Mouse (Mus musculus) right cerebral cortex, adult 2 months (tissue): ENCODE measurements around the gene Wdr95.

ENCODE experiments used
- DNase-seq, 2 experiments: peaks; one replicate each; pipeline ENCODE4 v3.0.0; 2021 to 2022; ENCODE audit warnings: low spot score in 2 of 2

The Wdr95 gene

GRCm38 (mm10) chr5:149527999-149528729 lies at the start of gene Wdr95:
Gene Wdr95, plus strand, starts transcription at chr5:149528679.
- DNase-seq, result peak; percentile 60 to 75

- DNase-seq, result no peak
Measured at GRCm38 (mm10) chr5:149481920-149482319, 46.6 kb upstream of the Wdr95 start.

- peak; percentile 53 to 55 for DNase-seq
Measured at GRCm38 (mm10) chr5:149483321-149484052, 45.0 kb upstream of the Wdr95 start.

DNA sequence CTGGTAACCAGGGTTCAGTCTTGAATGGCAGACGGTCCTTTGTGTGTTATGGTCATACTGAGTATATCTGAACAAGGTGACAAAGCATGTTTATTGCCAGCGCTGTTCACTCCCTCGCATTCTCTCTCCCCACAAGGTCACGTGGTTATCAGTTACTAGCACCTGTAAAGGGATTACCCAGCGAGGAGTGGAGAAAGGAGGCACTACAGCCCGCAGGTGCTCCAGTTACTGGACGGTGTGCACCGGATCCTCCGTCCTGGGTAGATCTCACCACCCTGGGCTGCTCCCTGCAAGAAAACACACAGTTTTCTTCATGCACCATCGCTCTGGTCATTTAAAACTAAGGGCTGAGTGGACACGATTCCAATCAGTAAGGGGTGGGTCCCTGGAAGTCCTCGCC lies 44.2 kb upstream of the Wdr95 start:
- DNase-seq, result no peak

GRCm38 (mm10) chr5:149485447-149485846 lies 43.0 kb upstream of the Wdr95 start:
- no peak for DNase-seq

GRCm38 (mm10) chr5:149488360-149489021 lies 40.0 kb upstream of the Wdr95 start:
- DNase-seq, result no peak

DNA sequence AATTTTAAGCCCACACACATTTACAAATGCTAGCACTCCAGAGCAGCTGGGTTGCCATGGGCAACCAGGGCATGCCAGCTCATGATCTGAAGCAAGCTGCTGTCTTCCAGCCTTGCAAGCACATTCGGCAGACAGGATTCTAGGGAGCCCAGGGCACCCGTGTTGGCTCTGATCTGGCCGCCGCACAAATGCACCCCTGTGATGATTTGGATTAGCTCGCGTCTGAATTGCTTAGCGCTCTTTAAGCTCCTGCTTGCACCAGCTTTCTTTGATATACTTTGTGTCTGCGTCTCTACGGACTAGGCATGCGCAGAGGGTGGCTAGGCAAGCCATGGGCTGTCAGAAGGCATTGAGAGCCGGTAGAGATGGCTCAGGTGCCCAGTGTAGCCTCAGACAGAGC lies 39.3 kb upstream of the Wdr95 start:
- peak; percentile 78 to 88 for DNase-seq

DNA sequence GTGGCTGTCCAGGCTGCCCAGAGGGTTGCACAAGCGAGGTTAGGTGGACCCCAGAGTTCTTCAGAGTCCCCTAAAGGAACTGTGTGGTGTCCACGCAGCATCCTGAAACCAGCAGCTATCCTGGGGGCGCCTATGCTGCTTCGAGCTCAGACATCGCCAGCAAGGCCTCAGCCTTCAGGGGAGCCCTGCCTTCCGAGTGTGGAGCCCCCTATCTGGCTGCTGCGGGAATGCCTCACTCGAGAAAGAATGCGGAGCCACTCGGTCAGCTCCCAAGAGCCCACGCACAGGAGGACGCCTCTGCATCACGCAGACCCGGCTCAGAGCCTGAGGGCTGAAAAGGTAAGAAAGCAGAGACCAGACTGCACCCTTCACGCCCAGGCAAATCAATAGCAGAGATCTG lies 38.2 kb upstream of the Wdr95 start:
- DNase-seq, result no peak

GRCm38 (mm10) chr5:149495655-149496054 lies 32.8 kb upstream of the Wdr95 start:
- DNase-seq, result no peak

DNA sequence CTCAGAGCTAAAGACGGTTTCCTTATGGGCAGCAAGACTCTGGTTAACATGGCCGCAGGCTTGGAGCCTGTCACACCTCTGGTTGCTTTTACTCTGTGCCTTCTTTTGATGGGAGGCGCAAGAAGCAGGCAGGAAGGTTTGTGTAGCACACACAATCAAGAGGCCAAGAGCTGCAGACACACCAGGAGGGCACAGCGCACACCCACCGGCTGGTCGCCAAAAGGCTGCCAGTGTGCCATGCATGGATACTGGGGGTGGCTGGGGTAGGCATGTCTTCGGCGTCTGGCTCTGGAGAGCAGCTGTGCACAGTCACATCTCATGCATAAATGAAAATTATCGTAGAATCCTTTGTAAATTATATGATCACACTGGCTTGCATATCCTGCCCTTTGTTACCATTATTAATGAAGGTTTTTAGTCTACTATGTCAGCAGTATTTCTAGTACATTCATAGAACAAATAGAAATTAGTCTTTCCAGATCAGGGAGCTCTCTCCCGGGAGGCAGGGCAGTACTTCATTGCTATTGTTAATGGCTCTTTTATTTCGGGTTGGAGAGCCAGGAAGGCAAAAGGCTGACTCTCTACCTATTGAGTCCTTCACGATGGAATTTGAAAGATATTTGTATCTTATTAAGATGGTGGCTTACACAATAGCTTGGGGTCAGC lies 31.9 kb upstream of the Wdr95 start:
- DNase-seq, result no peak

- no peak for DNase-seq
Measured at GRCm38 (mm10) chr5:149499936-149500335, 28.5 kb upstream of the Wdr95 start.

DNA sequence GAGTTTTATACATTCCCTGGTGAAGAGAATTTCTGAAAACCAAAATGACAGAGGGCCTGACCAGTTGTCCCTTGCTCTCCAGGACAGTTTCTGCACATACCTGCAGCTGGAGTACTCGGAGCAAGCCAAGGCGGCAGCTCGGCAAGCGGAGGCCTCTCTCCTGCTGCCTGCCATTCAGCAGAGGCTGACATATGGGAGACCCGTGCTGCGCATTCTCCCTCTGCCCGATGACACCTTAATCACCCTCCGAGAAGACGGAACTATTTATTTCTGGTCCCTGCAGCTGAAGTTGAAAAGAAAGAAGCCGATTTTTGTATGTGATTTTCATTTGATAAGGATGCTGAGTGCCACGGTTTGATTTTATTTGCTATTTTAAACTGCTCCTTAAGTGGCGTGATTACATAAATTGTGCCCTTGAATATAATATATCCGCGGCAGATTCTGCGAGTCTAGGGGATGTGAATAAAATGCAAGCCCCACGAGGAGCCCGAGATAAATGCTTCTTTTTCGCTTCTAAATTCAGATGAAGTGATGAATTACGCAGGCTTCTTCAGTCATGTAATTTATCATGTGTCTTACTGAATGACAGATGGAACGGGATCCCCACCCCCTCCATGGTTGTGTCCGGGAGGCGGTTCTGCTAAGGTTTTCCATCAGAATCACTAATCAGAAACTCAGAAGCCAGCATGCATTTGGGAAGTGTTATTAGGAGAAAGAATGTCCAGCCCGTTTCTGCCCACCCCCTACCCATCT lies 24.9 kb upstream of the Wdr95 start:
- peak in 1 of 2 experiments; percentile 51 for DNase-seq

- no peak for DNase-seq
Measured at GRCm38 (mm10) chr5:149504985-149505384, 23.5 kb upstream of the Wdr95 start.

DNA sequence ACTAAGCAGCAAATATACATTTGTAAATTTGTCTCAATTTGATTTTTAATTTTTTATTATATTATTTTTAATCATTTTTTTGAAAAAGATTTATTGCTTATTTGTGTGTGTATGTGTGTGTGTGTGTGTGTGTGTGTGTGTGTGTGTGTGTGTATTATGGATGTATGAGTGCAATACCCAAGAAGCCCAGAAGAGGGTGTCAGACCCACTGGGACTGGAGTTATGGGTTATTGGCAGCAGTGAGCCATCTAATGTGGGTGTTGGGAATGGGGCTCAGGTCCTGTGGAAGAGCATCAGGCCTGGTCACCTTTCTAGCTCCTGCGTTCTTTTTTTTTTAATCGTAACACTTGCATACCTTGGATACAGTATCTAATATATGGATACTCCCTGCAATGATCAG lies 22.4 kb upstream of the Wdr95 start:
- no peak for DNase-seq

GRCm38 (mm10) chr5:149508094-149509029 lies 20.1 kb upstream of the Wdr95 start:
- DNase-seq, result no peak

GRCm38 (mm10) chr5:149510323-149510722 lies 18.2 kb upstream of the Wdr95 start:
- DNase-seq, result no peak

DNA sequence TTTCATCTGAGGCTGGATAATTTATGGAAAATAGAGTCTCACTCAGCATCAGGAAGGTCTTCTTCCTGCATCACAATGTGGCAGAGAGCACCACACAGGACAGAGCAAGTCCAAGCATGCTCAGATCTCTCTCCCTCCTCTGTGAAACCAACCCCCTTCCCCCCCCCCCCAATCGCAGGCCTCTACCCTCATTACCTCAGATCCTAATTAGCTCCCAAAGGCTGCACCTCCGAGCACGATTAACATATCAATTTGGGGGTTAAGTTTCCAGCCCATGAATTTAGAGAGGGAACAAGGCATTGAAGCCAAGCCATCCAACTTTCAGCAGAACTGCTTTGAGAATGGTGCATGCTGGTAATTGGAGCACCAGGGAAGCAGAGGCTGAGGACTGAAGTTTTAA lies 15.8 kb upstream of the Wdr95 start:
- DNase-seq, result no peak

DNA sequence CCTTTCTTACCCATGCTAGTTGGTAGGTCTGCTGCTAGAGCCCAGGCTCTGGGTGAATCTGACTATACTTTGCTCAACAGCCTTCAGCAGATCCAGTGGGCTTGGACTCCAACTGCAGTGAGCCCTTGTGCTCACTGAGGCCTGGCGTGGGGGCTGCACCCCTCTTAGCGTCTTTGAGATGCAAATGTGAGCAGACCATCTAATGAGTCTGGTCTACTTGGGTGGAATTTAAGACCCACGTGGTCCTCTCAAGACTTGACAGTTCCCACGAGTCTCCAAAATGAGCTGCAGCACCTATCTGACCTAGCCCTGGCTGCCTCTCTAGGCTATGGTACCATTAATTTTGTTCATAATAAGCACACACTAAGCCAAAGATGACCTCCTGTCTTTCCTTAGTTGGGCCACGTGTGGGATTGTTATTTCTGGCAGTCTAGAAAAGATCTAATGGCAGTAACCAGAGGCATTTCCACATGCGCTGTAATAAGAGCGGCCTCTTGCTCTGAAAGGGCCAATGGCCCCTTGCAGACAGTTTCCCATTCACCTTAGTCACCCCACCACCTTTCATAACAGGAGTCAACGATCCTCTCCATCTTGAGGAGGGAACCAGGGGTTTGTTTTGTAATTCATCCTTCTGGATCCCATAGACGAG lies 14.9 kb upstream of the Wdr95 start:
- DNase-seq, result no peak

GRCm38 (mm10) chr5:149514087-149514671 lies 14.3 kb upstream of the Wdr95 start:
- peak; percentile 57 to 59 for DNase-seq
